Mouse (Mus musculus) E14TG2a.4 (cell line): ENCODE measurements at regions not wholly inside any gene's neighbourhood (a gene's known extent, or its start where the extent isn't known, plus 50 kb on each side); places are given as distances from the start of the nearest gene placed in this dataset.

Experiments
- CTCF ChIP-seq: conservative IDR thresholded peaks from 2 replicates; pipeline ENCODE4 v1.5.1; 2014; ENCODE audit warnings: low read length
- NANOG ChIP-seq: IDR thresholded peaks from 2 replicates; pipeline ENCODE4 v1.6.1; 2014; ENCODE audit warnings: borderline replicate concordance, low read length, mixed read lengths
- POU5F1 ChIP-seq: IDR thresholded peaks from 2 replicates; pipeline ENCODE4 v1.6.1; 2014; ENCODE audit warnings: low read length, borderline replicate concordance

- TF ChIP-seq CTCF: no peak
- no peak for TF ChIP-seq NANOG
- TF ChIP-seq POU5F1: no peak
These were observed 1075.8 kb downstream of the Fam181b start for GRCm38 (mm10) chr7:94155458-94155857.
